Mouse (Mus musculus): ENCODE results near the gene Tas2r143. TPM values are rescaled to one million over a fixed set of nuclear protein-coding genes. Genes with fewer than 3 reads are reported as not detected.

Tas2r143 gene
- polyA plus RNA-seq, 1 experiment = not detected

- no peaks in the 10 kb centered on the region for H3K27me3 ChIP-seq (ENCODE audit: control insufficient read depth, insufficient read depth, low read length, poor library complexity, severe bottlenecking)
- no peak overlapping the region for H3K4me3 ChIP-seq (ENCODE audit: low read depth, low read length)
- TF ChIP-seq POLR2A (IDR thresholded peaks at IDR 0.05; ENCODE audit: insufficient read depth, low read length) (no peak), CTCF (IDR thresholded peaks at IDR 0.05; ENCODE audit: low read depth, low read length) (no peak), EP300 (IDR thresholded peaks at IDR 0.05; ENCODE audit: insufficient read depth, low read depth, low read length) (no peak)
- no peak overlapping the region for H3K9ac ChIP-seq (ENCODE audit: low read depth, poor library complexity, severe bottlenecking)
- H3K9me3 ChIP-seq (replicated peaks; ENCODE audit: control insufficient read depth, insufficient read depth, low read length, poor library complexity, severe bottlenecking) = no peaks in the 10 kb centered on the region
- H3K36me3 ChIP-seq (ENCODE audit: control insufficient read depth, insufficient read depth, low read length, poor library complexity, severe bottlenecking) = no peaks in the 10 kb centered on the region
- H3K4me1 ChIP-seq (ENCODE audit: control insufficient read depth, insufficient read depth, low read length) = no peaks in the 10 kb centered on the region
- no peak overlapping the region for H3K27ac ChIP-seq (ENCODE audit: insufficient read depth, low read length)
Measured at GRCm38 (mm10) chr6:42362497-42362896, 37.5 kb upstream of the Tas2r143 start.

- no peak for TF ChIP-seq EP300 (IDR thresholded peaks at IDR 0.05; ENCODE audit: insufficient read depth, low read depth, low read length)
- no peak for TF ChIP-seq POLR2A (IDR thresholded peaks at IDR 0.05; ENCODE audit: insufficient read depth, low read length)
- TF ChIP-seq CTCF (IDR thresholded peaks at IDR 0.05; ENCODE audit: low read depth, low read length) = no peak
- H3K4me3 ChIP-seq (ENCODE audit: low read depth, low read length) = no peak overlapping the region
- no peak overlapping the region for H3K9ac ChIP-seq (ENCODE audit: low read depth, poor library complexity, severe bottlenecking)
- no peaks in the 10 kb centered on the region for H3K27me3 ChIP-seq (ENCODE audit: control insufficient read depth, insufficient read depth, low read length, poor library complexity, severe bottlenecking)
- H3K27ac ChIP-seq (ENCODE audit: insufficient read depth, low read length) = no peak overlapping the region
- no peaks in the 10 kb centered on the region for H3K4me1 ChIP-seq (ENCODE audit: control insufficient read depth, insufficient read depth, low read length)
- no peaks in the 10 kb centered on the region for H3K36me3 ChIP-seq (ENCODE audit: control insufficient read depth, insufficient read depth, low read length, poor library complexity, severe bottlenecking)
- H3K9me3 ChIP-seq (replicated peaks; ENCODE audit: control insufficient read depth, insufficient read depth, low read length, poor library complexity, severe bottlenecking) = no peaks in the 10 kb centered on the region
Measured at GRCm38 (mm10) chr6:42362974-42363373, 37.1 kb upstream of the Tas2r143 start.

- H3K36me3 ChIP-seq (ENCODE audit: control insufficient read depth, insufficient read depth, low read length, poor library complexity, severe bottlenecking) = no peaks in the 10 kb centered on the region
- TF ChIP-seq POLR2A (IDR thresholded peaks at IDR 0.05; ENCODE audit: insufficient read depth, low read length) (no peak), CTCF (IDR thresholded peaks at IDR 0.05; ENCODE audit: low read depth, low read length) (no peak), EP300 (IDR thresholded peaks at IDR 0.05; ENCODE audit: insufficient read depth, low read depth, low read length) (no peak)
- H3K9me3 ChIP-seq (replicated peaks; ENCODE audit: control insufficient read depth, insufficient read depth, low read length, poor library complexity, severe bottlenecking) = no peaks in the 10 kb centered on the region
- H3K27me3 ChIP-seq (ENCODE audit: control insufficient read depth, insufficient read depth, low read length, poor library complexity, severe bottlenecking) = no peaks in the 10 kb centered on the region
- no peak overlapping the region for H3K9ac ChIP-seq (ENCODE audit: low read depth, poor library complexity, severe bottlenecking)
- no peak overlapping the region for H3K27ac ChIP-seq (ENCODE audit: insufficient read depth, low read length)
- no peaks in the 10 kb centered on the region for H3K4me1 ChIP-seq (ENCODE audit: control insufficient read depth, insufficient read depth, low read length)
- no peak overlapping the region for H3K4me3 ChIP-seq (ENCODE audit: low read depth, low read length)
Measured at GRCm38 (mm10) chr6:42364066-42364465, 36.0 kb upstream of the Tas2r143 start.

GRCm38 (mm10) chr6:42364607-42365006 lies 35.4 kb upstream of the Tas2r143 start:
- no peak for TF ChIP-seq EP300 (IDR thresholded peaks at IDR 0.05; ENCODE audit: insufficient read depth, low read depth, low read length)
- TF ChIP-seq POLR2A (IDR thresholded peaks at IDR 0.05; ENCODE audit: insufficient read depth, low read length) = no peak
- TF ChIP-seq CTCF (IDR thresholded peaks at IDR 0.05; ENCODE audit: low read depth, low read length) = no peak
- H3K4me1 ChIP-seq (ENCODE audit: control insufficient read depth, insufficient read depth, low read length) = no peaks in the 10 kb centered on the region
- no peak overlapping the region for H3K9ac ChIP-seq (ENCODE audit: low read depth, poor library complexity, severe bottlenecking)
- no peaks in the 10 kb centered on the region for H3K9me3 ChIP-seq (replicated peaks; ENCODE audit: control insufficient read depth, insufficient read depth, low read length, poor library complexity, severe bottlenecking)
- no peaks in the 10 kb centered on the region for H3K27me3 ChIP-seq (ENCODE audit: control insufficient read depth, insufficient read depth, low read length, poor library complexity, severe bottlenecking)
- no peak overlapping the region for H3K27ac ChIP-seq (ENCODE audit: insufficient read depth, low read length)
- H3K36me3 ChIP-seq (ENCODE audit: control insufficient read depth, insufficient read depth, low read length, poor library complexity, severe bottlenecking) = no peaks in the 10 kb centered on the region
- H3K4me3 ChIP-seq (ENCODE audit: low read depth, low read length) = no peak overlapping the region

- no peak overlapping the region for H3K27ac ChIP-seq (ENCODE audit: insufficient read depth, low read length)
- no peak for TF ChIP-seq POLR2A (IDR thresholded peaks at IDR 0.05; ENCODE audit: insufficient read depth, low read length)
- no peak for TF ChIP-seq CTCF (IDR thresholded peaks at IDR 0.05; ENCODE audit: low read depth, low read length)
- no peak for TF ChIP-seq EP300 (IDR thresholded peaks at IDR 0.05; ENCODE audit: insufficient read depth, low read depth, low read length)
- no peak overlapping the region for H3K9ac ChIP-seq (ENCODE audit: low read depth, poor library complexity, severe bottlenecking)
- no peaks in the 10 kb centered on the region for H3K27me3 ChIP-seq (ENCODE audit: control insufficient read depth, insufficient read depth, low read length, poor library complexity, severe bottlenecking)
- H3K4me1 ChIP-seq (ENCODE audit: control insufficient read depth, insufficient read depth, low read length) = no peaks in the 10 kb centered on the region
- H3K9me3 ChIP-seq (replicated peaks; ENCODE audit: control insufficient read depth, insufficient read depth, low read length, poor library complexity, severe bottlenecking) = no peaks in the 10 kb centered on the region
- H3K4me3 ChIP-seq (ENCODE audit: low read depth, low read length) = no peak overlapping the region
- no peaks in the 10 kb centered on the region for H3K36me3 ChIP-seq (ENCODE audit: control insufficient read depth, insufficient read depth, low read length, poor library complexity, severe bottlenecking)
Measured at GRCm38 (mm10) chr6:42365215-42365614, 34.8 kb upstream of the Tas2r143 start.

GRCm38 (mm10) chr6:42369870-42370269 lies 30.2 kb upstream of the Tas2r143 start:
- H3K27ac ChIP-seq (ENCODE audit: insufficient read depth, low read length) = no peak overlapping the region

More at GRCm38 (mm10) chr6:42369870-42370269, 30.2 kb upstream of the Tas2r143 start:
- Histone ChIP-seq H3K9ac (ENCODE audit: low read depth, poor library complexity, severe bottlenecking) (no peak overlapping the region), H3K4me3 (ENCODE audit: low read depth, low read length) (no peak overlapping the region), H3K27me3 (ENCODE audit: control insufficient read depth, insufficient read depth, low read length, poor library complexity, severe bottlenecking) (no peaks in the 10 kb centered on the region), H3K9me3 (replicated peaks; ENCODE audit: control insufficient read depth, insufficient read depth, low read length, poor library complexity, severe bottlenecking) (no peaks in the 10 kb centered on the region), H3K36me3 (ENCODE audit: control insufficient read depth, insufficient read depth, low read length, poor library complexity, severe bottlenecking) (no peaks in the 10 kb centered on the region), H3K4me1 (ENCODE audit: control insufficient read depth, insufficient read depth, low read length) (no peaks in the 10 kb centered on the region)
- TF ChIP-seq EP300 (IDR thresholded peaks at IDR 0.05; ENCODE audit: insufficient read depth, low read depth, low read length) = no peak
- TF ChIP-seq POLR2A (IDR thresholded peaks at IDR 0.05; ENCODE audit: insufficient read depth, low read length) = no peak
- no peak for TF ChIP-seq CTCF (IDR thresholded peaks at IDR 0.05; ENCODE audit: low read depth, low read length)

All from ES-Bruce4 (cell line).